Mouse (Mus musculus) olfactory bulb, adult 2 months (tissue): Measurements from ENCODE around the gene Catsperz.

Experiments used
- CTCF ChIP-seq: fragments of 200-500 bp; IDR thresholded peaks from 2 replicates; pipeline ENCODE4 v1.5.1; 2012; ENCODE audit warnings: low read depth, mild to moderate bottlenecking, low read length, moderate library complexity; ENCODE audit not compliant: insufficient read depth
- POLR2A ChIP-seq: fragments of 200-500 bp; IDR thresholded peaks from 2 replicates; pipeline ENCODE4 v1.6.1; 2012; ENCODE audit warnings: mild to moderate bottlenecking, low read depth, low read length, moderate library complexity; ENCODE audit not compliant: insufficient read depth

DNA sequence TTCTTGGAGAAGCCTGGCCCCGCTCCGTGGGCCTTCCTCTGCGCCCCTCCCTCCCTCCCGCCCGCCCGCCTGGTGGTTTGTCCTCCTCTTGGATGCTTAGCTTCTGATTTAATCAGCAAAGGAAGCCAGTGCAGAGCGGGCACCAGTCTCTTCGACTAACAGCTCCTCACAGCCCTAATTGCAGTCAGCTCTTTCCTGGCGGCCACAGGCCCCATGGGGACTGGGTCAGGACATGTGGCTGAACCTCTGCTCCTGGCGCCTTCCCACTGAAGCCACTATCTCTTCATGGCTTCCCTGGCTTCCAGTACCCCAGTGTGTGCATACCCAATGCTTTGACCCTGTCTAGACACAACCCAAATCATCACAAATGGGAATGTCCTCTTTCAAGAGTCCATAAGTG is 31.3 kb upstream of the Catsperz start:
- TF ChIP-seq POLR2A (no peak), CTCF (no peak)
